Mouse (Mus musculus) liver, embryonic 15.5 days (tissue): ENCODE measurements around the gene Abt1. TPM values are rescaled to one million over a fixed set of nuclear protein-coding genes. Genes with fewer than 3 reads are reported as not detected.
A peak's percentile ranks its signal among the peaks of the same experiment; 100 is the strongest.

ENCODE experiments used
- ATAC-seq: fragments of 200-750 bp; cut with Nextera tagmentation; 2 replicates; pipeline ENCODE4 v1.8.0; 2017; ENCODE audit warnings: moderate number of reproducible peaks, mild to moderate bottlenecking, moderate library complexity; ENCODE audit not compliant: insufficient read depth
- H3K27ac ChIP-seq: fragments of 300-500 bp; sonication (generic); replicated peaks from 2 replicates; pipeline ENCODE4 v1.5.1; 2015; ENCODE audit warnings: mild to moderate bottlenecking, inconsistent platforms
- H3K27me3 ChIP-seq: fragments of 300-500 bp; sonication (generic); 2 replicates; pipeline ENCODE4 v1.6.1; 2015; ENCODE audit warnings: mild to moderate bottlenecking, inconsistent platforms
- H3K36me3 ChIP-seq: fragments of 300-500 bp; sonication (generic); replicated peaks from 2 replicates; pipeline ENCODE4 v1.6.1; 2015; ENCODE audit warnings: moderate library complexity, mild to moderate bottlenecking, inconsistent platforms
- H3K4me1 ChIP-seq: fragments of 300-500 bp; sonication (generic); replicated peaks from 2 replicates; pipeline ENCODE4 v1.6.1; 2015; ENCODE audit warnings: inconsistent platforms
- H3K4me2 ChIP-seq: fragments of 300-500 bp; sonication (generic); 2 replicates; pipeline ENCODE4 v1.6.1; 2015; ENCODE audit warnings: moderate library complexity, mild to moderate bottlenecking, inconsistent platforms
- H3K4me3 ChIP-seq: fragments of 300-500 bp; sonication (generic); replicated peaks from 2 replicates; pipeline ENCODE4 v1.5.1; 2015; ENCODE audit warnings: mild to moderate bottlenecking, inconsistent platforms
- H3K9ac ChIP-seq: fragments of 300-500 bp; sonication (generic); 2 replicates; pipeline ENCODE4 v1.6.1; 2015; ENCODE audit warnings: moderate library complexity, mild to moderate bottlenecking, inconsistent platforms
- H3K9me3 ChIP-seq: fragments of 300-500 bp; sonication (generic); replicated peaks from 2 replicates; pipeline ENCODE4 v1.6.1; 2016; ENCODE audit warnings: inconsistent platforms
- WGBS: fragments of 180-500 bp; shearing (Covaris S2); methylation state at CpG from one replicate; pipeline ENCODE4 v1.1.7; 2015; ENCODE audit warnings: mixed read lengths; ENCODE audit not compliant: insufficient replicate concordance; 5-methylcytosine and 5-hydroxymethylcytosine counted together
- polyA plus RNA-seq: library from polyadenylated mRNA; unstranded; fragments of >200 nt; fragmentation: Nextera tagmentation; extraction: Ambion mirVana; gene quantifications from 2 replicates; pipeline ENCODE4 v1.2.1, GENCODE M21; 2015

Abt1 gene
- polyA plus RNA-seq, 1 experiment from 2014 or later = 5.2 TPM

DNA sequence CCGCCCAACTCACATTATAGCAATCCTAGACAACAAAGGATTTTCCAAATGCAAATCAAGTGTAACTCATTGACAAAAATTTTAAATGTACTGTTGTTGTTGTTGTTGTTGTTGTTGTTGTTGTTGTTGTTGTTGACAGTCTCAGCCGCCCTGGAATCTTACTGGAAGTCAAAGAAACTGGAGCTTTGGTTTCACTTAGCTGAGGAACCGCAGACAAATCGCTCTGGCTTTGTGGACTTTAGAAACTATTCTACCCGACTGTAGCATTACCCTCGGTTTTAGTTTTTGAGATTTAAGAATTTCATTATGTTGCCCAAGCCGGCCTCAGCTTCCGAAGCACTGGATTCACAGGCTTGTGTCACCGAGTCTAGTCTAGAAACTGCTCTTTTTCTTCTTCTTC, 30.3 kb upstream of the Abt1 start:
- peak overlapping the region; percentile 89 for H3K27ac ChIP-seq
- peak overlapping the region; percentile 76 for H3K4me3 ChIP-seq
- peak overlapping the region; percentile 82 for H3K9ac ChIP-seq
- no peaks in the 10 kb centered on the region for H3K9me3 ChIP-seq
- 1% methylated on average over 9 of the region's 9 CpGs for WGBS
- H3K36me3 ChIP-seq = no peaks in the 10 kb centered on the region
- H3K27me3 ChIP-seq = no peaks in the 10 kb centered on the region
- H3K4me1 ChIP-seq = peaks cover 39% of the 10 kb centered on the region
- no peak for ATAC-seq
- peak overlapping the region; percentile 67 for H3K4me2 ChIP-seq

DNA sequence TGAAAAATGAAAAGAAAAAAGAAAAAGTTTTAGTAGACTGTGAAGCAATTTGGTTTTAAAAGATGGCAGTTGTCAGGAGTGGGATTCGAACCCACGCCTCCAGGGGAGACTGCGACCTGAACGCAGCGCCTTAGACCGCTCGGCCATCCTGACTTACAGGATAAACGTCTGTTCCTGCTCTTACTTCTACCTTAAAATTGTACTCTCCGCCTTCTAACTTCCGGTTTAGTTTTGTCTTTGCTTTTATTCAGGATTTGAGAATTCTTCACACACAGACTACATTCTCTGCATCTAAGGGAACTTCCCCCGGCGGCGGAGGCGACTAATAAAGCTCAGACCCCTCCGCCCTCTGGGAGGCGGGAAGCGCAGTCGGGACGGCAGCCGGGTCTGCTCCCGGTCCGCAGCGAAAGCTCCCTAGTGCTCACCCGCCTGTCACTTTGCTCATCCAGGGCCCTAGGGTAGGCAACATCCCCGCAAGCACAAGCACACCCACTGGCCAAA, 29.7 kb upstream of the Abt1 start:
- H3K9me3 ChIP-seq = no peaks in the 10 kb centered on the region
- peak overlapping the region; percentile 67 for H3K4me2 ChIP-seq
- H3K9ac ChIP-seq = peak overlapping the region; percentile 82
- H3K27ac ChIP-seq = peak overlapping the region; percentile 89
- WGBS = under 1% methylated on average over 25 of the region's 25 CpGs
- H3K27me3 ChIP-seq = no peaks in the 10 kb centered on the region
- no peaks in the 10 kb centered on the region for H3K36me3 ChIP-seq
- peak; percentile 75 for ATAC-seq
- peaks cover 39% of the 10 kb centered on the region for H3K4me1 ChIP-seq
- H3K4me3 ChIP-seq = peak overlapping the region; percentile 76

- H3K9me3 ChIP-seq = no peaks in the 10 kb centered on the region
- H3K4me1 ChIP-seq = peaks cover 29% of the 10 kb centered on the region
- H3K27ac ChIP-seq = peak overlapping the region; percentile 83
- under 1% methylated on average over 15 of the region's 15 CpGs for WGBS
- H3K4me3 ChIP-seq = peak overlapping the region; percentile 65
- no peaks in the 10 kb centered on the region for H3K27me3 ChIP-seq
- H3K4me2 ChIP-seq = peak overlapping the region; percentile 78
- peak; percentile 43 for ATAC-seq
- H3K36me3 ChIP-seq = no peaks in the 10 kb centered on the region
- H3K9ac ChIP-seq = peak overlapping the region; percentile 70
Observed at GRCm38 (mm10) chr13:23450398-23450797, 26.7 kb upstream of the Abt1 start.

DNA sequence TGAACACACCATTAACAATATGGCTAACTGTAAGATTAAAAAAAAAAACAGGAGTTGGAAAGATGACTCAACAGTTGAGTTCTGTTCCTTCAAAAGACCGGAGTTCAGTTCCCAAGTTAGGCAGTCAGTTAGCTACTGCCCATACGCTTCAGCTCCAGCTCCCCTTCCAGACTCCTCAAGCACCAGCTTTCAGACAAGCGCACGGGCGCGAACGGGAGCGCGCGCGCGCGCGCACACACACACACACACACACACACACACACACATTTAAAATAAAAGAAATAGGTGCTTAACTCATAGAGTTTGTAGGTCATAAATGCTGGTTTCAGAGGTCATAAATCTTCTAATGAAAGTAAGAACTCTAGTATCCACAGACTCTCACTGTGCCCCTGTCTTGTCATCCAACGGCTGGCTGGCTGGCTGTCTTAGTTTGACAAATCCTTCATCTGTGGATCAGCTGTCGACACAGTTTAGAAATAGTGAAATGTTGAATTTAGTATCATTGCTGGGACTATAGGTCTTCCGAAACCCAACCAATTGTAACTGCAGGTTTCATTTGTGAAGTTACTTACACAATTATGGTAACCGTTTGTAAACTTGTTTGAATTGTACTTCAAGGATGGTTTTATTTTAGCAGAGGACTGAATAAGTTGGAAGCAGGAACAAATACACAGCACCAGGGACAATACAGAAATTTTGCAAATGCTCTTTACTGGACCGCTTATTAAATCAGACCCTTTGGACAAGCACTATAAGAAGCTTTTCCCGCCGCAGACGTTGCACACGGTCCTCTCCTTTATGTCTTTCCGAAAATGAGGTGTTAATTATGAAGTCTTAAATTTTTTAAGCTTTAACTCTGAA, 25.8 kb upstream of the Abt1 start:
- no peaks in the 10 kb centered on the region for H3K9me3 ChIP-seq
- H3K4me3 ChIP-seq = peak overlapping the region; percentile 65
- no peaks in the 10 kb centered on the region for H3K36me3 ChIP-seq
- peak overlapping the region; percentile 83 for H3K27ac ChIP-seq
- peak overlapping the region; percentile 78 for H3K4me2 ChIP-seq
- H3K27me3 ChIP-seq = no peaks in the 10 kb centered on the region
- under 1% methylated on average over 24 of the region's 24 CpGs for WGBS
- peaks cover 32% of the 10 kb centered on the region for H3K4me1 ChIP-seq
- peak overlapping the region; percentile 70 for H3K9ac ChIP-seq
- 0 out of 2 replicates have a peak, but pooled peaks have one; percentile 23 for ATAC-seq

- ATAC-seq = no peak
- no peaks in the 10 kb centered on the region for H3K36me3 ChIP-seq
- peak overlapping the region; percentile 78 for H3K4me2 ChIP-seq
- no peaks in the 10 kb centered on the region for H3K27me3 ChIP-seq
- peak overlapping the region; percentile 70 for H3K9ac ChIP-seq
- H3K27ac ChIP-seq = peak overlapping the region; percentile 83
- peak overlapping the region; percentile 65 for H3K4me3 ChIP-seq
- H3K4me1 ChIP-seq = peaks cover 39% of the 10 kb centered on the region
- WGBS = 23% methylated on average over 3 of the region's 3 CpGs
- H3K9me3 ChIP-seq = no peaks in the 10 kb centered on the region
Observed at GRCm38 (mm10) chr13:23448758-23449157, 25.1 kb upstream of the Abt1 start.

DNA sequence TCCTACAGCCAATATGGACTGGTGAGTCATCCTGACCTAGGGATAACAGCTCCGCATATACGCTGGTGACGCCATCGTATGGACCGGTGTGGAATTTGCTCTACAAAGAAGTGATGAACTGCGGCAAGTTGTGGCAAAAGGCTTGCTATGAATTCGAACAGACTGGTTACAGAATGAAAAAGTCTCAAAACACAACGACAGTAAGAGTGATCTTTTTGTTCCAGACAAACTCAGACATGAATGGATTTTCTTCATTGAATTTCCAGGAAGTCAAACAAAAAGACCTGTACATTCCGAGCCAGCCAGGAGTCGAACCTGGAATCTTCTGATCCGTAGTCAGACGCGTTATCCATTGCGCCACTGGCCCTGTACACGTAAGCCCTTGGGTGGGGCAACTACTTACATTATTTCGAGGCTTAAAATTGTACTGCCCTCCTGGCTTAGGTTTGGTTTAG, 22.9 kb upstream of the Abt1 start:
- Histone ChIP-seq H3K4me2 (peak overlapping the region; percentile 87), H3K27me3 (no peaks in the 10 kb centered on the region), H3K36me3 (no peaks in the 10 kb centered on the region), H3K4me3 (peak overlapping the region; percentile 87), H3K9ac (peak overlapping the region; percentile 66), H3K27ac (peak overlapping the region; percentile 97), H3K4me1 (peaks cover 40% of the 10 kb centered on the region), H3K9me3 (no peaks in the 10 kb centered on the region)
- WGBS = under 1% methylated on average over 16 of the region's 16 CpGs
- ATAC-seq = peak; percentile 45

- Histone ChIP-seq H3K9ac (peak overlapping the region; percentile 78), H3K4me2 (peak overlapping the region; percentile 87), H3K27me3 (no peaks in the 10 kb centered on the region), H3K4me1 (peaks cover 33% of the 10 kb centered on the region), H3K27ac (peak overlapping the region; percentile 97), H3K9me3 (no peaks in the 10 kb centered on the region), H3K4me3 (peak overlapping the region; percentile 87), H3K36me3 (no peaks in the 10 kb centered on the region)
- ATAC-seq = peak; percentile 82
- WGBS = under 1% methylated on average over 55 of the region's 55 CpGs
Observed at GRCm38 (mm10) chr13:23445561-23446320, 22.1 kb upstream of the Abt1 start.

DNA sequence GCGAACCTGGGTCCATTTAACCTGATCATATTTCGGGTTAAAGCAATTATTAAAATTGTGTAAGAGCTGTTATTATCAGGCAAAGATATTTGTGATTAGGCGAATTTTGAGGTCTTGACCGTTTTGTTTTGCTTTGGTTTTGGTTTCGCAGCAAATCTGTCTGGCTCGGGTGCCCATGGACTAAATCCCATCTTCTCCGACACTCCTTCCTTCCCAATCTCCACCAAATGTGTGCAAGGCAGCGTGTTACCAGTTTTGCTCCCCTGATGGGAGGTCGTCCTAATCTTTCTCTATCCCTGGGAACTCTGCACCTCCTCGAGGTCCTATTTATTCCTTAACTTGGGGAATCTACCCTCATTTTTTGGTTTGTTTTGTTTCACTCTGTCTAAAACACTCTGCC, 21.5 kb upstream of the Abt1 start:
- peak overlapping the region; percentile 87 for H3K4me2 ChIP-seq
- H3K9me3 ChIP-seq = no peaks in the 10 kb centered on the region
- H3K4me3 ChIP-seq = peak overlapping the region; percentile 87
- H3K9ac ChIP-seq = peak overlapping the region; percentile 78
- peaks cover 31% of the 10 kb centered on the region for H3K4me1 ChIP-seq
- H3K27me3 ChIP-seq = no peaks in the 10 kb centered on the region
- H3K27ac ChIP-seq = peak overlapping the region; percentile 97
- 12% methylated on average over 10 of the region's 10 CpGs for WGBS
- ATAC-seq = no peak
- no peaks in the 10 kb centered on the region for H3K36me3 ChIP-seq

DNA sequence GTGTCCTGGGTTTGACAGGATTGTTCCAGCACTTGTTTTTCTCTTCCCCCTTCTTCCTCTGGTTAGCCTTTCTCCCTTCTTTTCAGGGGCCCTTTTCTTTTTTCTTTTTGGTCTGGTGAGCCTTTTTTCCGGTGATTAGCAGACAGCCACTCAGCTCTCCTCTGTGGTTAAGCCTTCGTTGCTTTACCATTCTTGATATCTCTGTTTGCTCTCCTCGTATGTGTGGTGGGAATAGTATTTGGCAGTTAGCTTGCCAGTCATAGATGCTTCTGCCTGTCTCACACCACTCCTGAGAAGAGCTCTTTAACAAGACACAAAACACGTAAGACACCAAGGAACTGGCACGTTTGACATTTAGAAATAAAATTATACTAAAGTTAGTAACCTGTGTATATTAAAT, 20.8 kb upstream of the Abt1 start:
- Histone ChIP-seq H3K9ac (no peak overlapping the region), H3K27ac (peak overlapping the region; percentile 45), H3K4me1 (peaks cover 30% of the 10 kb centered on the region), H3K4me2 (peak overlapping the region; percentile 87), H3K4me3 (peak overlapping the region; percentile 87), H3K9me3 (no peaks in the 10 kb centered on the region), H3K27me3 (no peaks in the 10 kb centered on the region), H3K36me3 (no peaks in the 10 kb centered on the region)
- no peak for ATAC-seq
- WGBS = 25% methylated on average over 5 of the region's 5 CpGs

DNA sequence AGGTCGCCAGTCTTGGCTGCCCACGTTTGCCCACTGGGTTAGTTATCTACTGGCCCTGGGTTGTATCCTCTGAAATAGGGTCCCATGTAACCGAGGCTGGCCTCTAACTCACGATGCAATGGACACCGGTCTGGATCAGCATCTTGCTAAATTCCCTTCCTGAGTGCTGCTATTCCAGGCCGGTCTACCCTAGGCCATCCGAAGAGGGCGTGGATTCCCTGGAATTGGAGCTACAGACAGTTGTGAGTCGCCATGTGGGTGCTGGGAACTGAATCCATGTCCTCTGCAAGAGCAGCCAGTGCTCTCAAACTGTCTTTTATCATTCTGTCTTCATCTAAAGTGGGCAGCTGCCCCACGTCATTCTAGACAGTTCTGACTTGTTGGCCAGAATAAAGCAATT, 16.2 kb upstream of the Abt1 start:
- no peak for ATAC-seq
- Histone ChIP-seq H3K9me3 (no peaks in the 10 kb centered on the region), H3K27ac (no peak overlapping the region), H3K4me1 (peaks cover 33% of the 10 kb centered on the region), H3K27me3 (no peaks in the 10 kb centered on the region), H3K36me3 (no peaks in the 10 kb centered on the region), H3K9ac (no peak overlapping the region), H3K4me2 (no peak overlapping the region), H3K4me3 (no peak overlapping the region)
- 73% methylated on average over 10 of the region's 10 CpGs for WGBS

DNA sequence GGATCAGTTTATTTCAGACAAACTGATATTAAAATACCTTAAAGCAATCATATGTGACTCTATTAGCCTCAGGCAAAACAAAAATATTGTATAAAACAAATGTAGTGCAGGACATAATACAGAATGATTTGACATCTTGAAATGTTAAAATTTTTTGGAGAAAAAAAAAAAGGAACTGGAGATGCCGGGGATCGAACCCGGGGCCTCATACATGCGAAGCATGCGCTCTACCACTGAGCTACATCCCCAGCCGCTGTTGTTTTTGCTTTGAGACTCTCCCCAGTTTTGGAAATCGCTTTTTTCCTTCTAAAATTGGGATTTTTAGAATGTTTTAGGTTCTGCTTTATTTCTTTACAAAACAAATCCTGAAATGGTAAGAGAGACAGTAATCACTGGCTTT, 14.9 kb upstream of the Abt1 start:
- ATAC-seq = no peak
- H3K9me3 ChIP-seq = no peaks in the 10 kb centered on the region
- H3K36me3 ChIP-seq = no peaks in the 10 kb centered on the region
- H3K27ac ChIP-seq = peak overlapping the region; percentile 80
- peak overlapping the region; percentile 64 for H3K4me3 ChIP-seq
- 0% methylated on average over 7 of the region's 7 CpGs for WGBS
- no peaks in the 10 kb centered on the region for H3K27me3 ChIP-seq
- peaks cover 30% of the 10 kb centered on the region for H3K4me1 ChIP-seq
- peak overlapping the region; percentile 86 for H3K4me2 ChIP-seq
- H3K9ac ChIP-seq = peak overlapping the region; percentile 46; the same call in 1 of the 2 replicates
